Mouse (Mus musculus): ENCODE results near the gene Cd38.
A peak's percentile ranks its signal among the peaks of the same experiment; 100 is the strongest.

Cd38 gene

GRCm38 (mm10) chr5:43947330-43947977, 79.1 kb downstream of the Cd38 start:
- DNase-seq (ENCODE audit: low spot score), result peak; percentile 26

GRCm38 (mm10) chr5:43948111-43948743, 79.9 kb downstream of the Cd38 start:
- DNase-seq (ENCODE audit: low spot score), result peak; percentile 61

GRCm38 (mm10) chr5:43948748-43949275, 80.5 kb downstream of the Cd38 start:
- DNase-seq (ENCODE audit: low spot score), result peak; percentile 53

GRCm38 (mm10) chr5:43953241-43953640, 84.9 kb downstream of the Cd38 start:
- no peak for DNase-seq (ENCODE audit: low spot score)

DNA sequence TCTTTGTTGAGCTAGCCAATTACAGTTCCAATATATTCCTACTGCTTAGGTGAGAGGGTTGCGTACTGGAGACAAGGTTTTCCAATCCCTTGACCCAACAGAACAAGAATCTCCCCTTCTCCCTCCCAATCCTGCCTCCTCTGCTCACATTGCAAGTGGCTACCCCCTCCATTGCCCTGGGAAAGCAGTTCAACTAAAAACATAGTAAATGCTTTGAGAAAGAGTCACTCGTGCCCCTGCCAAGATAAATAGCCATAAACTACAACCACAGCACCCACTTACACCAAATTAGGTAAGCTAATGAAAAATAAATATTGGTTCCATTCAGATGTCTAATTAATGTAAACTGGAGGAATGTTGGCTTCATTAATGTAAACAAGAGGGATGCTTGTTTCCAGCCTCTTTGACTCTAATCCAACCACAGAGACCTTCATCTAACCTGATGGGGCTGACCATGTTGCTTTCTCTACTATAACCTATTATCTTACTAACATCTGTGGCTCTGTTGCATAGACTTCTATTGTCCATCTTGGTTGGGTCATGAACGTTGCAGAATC, 91.6 kb downstream of the Cd38 start:
- DNase-seq (ENCODE audit: low spot score), result no peak

DNA sequence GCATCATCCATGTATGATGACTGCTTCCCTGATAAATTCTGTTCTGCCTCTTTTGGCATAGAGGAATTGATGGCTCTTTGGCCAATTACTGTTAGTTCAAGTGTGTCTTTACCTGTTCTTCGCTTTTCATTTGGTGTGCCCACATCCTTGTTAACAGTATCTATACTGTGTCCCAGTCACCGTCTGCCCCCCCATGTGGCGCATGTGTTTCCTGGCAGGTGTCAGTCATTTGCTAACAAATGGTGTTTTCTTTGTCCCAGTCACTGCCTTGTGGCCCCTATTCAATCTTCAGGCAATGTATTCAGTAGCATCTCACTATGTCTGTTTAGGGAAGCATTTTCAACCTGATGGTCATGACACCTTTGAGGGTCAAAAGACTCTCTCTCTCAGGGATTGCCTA, 92.7 kb downstream of the Cd38 start:
- no peak for DNase-seq (ENCODE audit: low spot score)
